Mouse (Mus musculus): ENCODE measurements around the gene Gga1. TPM values are rescaled to one million over a fixed set of nuclear protein-coding genes. Genes with fewer than 3 reads are reported as not detected.

Gga1 gene
- 10 to 100 TPM; 38.4 to 39.7 TPM for total RNA-seq (2021)
- long read RNA-seq, experiment 1, transcript Gga1-201 (17 exons, 3,034 nt): major isoform, 67 of 89 reads
- long read RNA-seq, experiment 1, partial matches to known transcripts: 11 of 89 reads
- long read RNA-seq, experiment 1, other reads (novel, unspliced or antisense): 11 of 89 reads
- long read RNA-seq, experiment 2, transcript Gga1-201 (17 exons, 3,034 nt): major isoform, 81 of 101 reads
- long read RNA-seq, experiment 2, partial matches to known transcripts: 12 of 101 reads
- long read RNA-seq, experiment 2, other reads (novel, unspliced or antisense): 8 of 101 reads

DNA sequence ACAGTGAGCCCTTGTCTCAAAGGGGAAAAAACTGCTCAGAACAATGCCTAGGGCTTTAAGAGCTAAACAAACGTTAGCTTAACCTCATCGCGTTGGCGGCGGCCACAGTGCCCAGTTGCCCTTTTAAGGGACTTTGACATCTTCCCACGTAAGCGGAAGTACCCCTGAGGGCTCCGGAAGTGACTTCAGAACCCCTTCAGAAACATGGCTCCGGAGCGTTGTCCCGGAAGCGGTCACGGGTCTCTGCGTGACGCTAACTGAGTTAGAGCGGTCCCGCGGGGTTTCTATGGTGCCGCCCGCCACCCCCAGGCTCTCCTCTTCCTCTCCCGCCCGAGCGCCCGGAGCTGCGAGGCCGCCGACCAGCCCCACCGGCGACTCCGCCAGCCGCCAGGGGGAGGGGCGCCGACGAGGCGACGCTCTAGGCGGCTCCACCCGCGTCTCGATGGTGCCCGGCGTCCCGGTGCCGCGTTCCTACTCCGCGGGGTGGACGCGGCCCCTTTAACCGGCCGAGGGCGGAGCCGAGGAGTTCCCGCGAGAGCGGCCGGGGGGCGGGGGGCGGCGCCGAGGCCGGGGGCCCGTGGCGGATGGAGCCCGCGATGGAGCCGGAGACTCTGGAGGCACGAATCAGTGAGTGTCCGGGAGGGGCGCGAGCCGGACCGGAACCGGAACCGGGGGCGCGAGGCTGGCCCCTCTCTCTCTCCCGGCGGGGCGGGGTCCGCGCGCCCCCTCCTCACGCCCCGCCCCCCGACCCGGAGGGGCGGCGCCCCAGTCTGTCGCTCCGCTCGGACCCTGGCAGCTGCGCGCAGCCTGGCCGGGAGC lies at the start of gene Gga1:
Gga1 (plus strand) TSS at position 200 of the 819 bp plus-strand sequence.
- peak; percentile 91 to 96 for DNase-seq
- intact Hi-C loops (cut with DNase I): no loop called here

DNA sequence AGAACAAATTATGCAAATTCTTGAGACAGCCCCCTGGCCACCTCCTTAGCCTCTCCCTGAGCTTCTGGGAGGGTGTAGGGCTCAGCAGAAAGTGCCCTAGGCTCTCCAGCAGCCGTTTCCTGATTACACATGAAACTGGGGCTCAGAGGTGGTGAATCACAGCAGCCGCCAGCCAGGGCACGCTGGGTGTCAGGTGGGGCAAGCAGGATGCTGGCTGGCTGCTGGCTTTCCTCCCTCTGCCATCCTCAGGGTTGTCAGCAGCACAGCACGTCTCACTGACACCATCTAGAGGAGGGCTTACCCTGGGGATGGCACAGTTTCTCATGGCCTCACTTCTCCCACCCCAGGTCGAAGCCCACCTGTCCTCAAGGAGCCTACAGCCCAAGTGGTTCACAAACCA lies 48.7 kb upstream of the Gga1 start:
- DNase-seq: no peak
- intact Hi-C loops (cut with DNase I): no loop called here

DNA sequence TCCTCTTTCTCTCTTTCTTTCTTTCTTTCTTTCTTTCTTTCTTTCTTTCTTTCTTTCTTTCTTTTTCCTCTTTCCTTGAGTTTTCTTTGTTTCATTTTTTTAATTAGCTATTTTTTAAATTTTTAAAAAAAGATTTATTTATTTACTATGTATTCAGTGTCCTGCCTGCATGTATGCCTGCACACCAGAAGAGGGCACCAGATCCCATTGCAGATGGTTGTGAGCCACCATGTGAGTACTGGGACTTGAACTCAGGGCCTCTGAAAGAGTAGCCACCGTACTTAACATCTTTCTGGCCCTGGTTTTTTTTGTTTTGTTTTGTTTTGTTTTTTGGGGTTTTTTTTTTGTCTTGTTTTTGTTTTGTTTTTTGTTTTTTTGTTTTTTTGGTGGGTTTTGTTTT lies 47.4 kb upstream of the Gga1 start:
- no peak for DNase-seq
- intact Hi-C loops (cut with DNase I): no loop called here

DNA sequence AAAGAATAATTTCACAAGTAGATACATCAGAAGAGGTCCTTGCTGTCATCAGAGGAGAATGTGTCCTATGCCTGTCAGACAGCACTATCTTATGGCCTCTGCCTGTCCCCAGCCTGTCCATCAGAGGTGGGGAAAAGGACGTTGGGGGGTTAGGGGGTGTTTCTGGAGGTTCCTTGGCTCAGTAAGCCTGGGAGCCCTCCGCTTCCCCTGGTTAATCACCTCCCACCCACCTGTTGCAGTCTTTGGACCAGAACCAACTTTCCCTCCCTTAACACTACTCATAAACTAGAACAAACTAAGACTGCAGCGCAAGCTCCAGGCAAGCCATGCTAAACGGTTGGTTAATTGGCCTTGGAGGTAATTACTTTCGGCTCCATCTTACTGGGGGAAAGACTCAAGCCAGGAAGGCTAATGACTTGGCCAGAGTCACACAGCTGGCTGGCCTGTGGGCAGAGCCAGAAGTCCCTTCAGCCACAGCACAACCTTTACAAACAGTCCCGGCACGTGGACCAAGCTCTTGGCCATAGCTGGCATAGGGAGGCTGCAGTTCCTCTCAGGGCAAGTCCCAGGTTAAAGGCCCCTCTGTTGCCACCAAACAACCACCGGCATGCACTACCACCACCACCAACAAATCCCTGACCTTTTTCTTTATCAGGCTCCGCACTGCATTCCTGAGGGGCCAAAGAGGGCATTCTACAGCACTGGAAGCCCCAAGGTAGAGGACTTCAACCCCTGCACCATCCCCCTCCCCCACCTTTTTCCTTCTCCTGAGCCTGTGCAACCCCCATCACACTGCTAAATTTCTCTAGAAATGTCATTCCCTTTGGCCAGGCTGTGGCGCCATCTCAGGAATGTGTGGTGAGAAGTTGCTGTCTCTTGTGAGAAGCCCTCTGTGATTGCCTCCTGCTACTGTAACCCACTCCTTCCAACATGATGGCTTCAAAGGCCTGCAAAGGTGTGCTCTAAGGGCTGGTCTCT lies 46.0 kb upstream of the Gga1 start:
- no peak for DNase-seq
- intact Hi-C loops (cut with DNase I): loop anchor here (1.0 kb wide), 1 partner anchor 17 kb away; no protein-coding TSS in a partner anchor

DNA sequence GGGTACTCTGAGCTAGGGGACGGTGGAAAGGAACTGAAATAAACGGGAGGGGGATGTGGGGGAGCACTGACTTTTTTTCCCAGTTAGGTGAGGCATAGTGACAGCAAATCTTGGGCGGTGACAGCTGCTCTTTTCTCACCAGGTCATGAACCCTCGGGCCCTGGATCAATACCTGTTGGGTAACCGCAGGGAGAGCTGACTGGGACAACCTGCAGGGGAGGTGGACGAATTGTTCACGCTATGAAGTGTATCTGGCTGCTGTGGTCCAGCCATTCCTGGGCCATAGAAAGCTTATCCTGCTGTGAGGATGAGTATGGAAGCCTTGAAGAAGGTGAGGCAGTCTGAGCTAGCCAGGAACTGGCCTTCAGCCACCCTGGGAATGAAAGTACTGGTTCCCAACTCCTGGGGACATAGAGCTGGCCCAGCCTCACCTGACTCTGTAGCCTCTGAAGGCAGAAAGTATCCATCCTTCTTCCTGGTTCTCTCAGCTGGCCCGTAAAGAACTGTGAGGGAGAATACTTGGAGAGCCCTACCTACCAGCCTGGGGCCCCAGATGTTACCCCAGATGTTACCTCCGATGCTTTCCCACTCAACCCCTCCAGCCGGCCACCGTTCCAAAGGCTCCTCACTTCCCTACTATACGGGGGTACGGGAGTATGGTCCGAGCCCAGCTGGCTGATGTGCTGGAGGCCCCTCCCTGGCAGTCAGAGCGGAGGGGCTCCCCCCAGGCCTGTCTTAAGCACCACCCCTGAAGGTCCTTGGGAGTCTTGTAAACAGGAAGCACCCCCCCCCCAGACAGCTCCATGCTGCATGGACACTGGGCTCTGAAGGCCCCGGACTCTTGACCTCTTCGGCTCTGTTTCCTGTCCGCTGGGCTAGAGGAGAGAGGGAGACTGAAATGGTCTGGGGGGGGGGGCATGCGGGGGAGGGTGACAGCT lies 45.0 kb upstream of the Gga1 start:
- peak; percentile 58 to 66 for DNase-seq
- intact Hi-C loops (cut with DNase I): loop anchor here (1.0 kb wide), 1 partner anchor 16 kb away; no protein-coding TSS in a partner anchor

DNA sequence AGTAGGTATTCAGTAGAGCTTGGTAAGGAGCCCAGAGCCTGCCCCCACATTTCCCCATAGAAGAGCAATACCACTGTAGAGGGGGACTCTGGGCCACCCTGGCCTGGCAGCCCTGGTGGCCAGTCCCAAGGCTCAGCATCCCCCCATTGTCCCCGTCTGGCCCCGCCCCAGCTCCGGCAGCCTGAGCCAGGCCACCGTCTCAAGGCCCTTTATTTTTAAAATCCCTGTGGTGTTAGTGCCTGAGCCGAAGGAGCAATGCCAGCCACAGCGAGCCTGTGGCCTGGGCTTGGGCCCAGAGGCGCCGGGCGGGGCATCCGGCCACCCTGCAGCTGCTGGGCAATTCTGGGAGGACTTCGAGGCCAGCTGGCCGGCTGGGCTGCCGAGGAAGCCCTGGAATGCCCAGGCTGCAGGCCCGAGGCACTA lies 44.3 kb upstream of the Gga1 start:
- peak; percentile 86 to 91 for DNase-seq
- intact Hi-C loops (cut with DNase I): no loop called here

DNA sequence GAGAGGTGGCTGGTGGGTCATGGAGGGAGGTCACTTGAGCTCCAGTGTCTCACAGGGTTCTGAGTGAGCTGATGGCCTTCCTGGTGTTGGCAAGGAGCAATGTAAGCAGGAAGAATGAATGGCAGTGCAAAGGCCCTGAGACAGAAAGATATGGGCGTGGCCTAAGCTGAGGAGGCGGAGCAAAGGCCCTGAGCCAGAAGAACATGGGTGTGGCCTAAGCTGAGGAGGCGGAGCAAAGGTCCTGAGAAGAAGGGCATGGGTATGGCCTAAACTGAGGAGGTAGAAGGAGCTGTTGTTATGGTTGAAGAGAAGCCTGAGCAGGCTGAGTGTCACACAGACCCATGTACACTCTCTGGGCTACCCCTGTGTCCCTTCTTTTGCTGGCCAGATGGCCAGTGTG lies 43.4 kb upstream of the Gga1 start:
- intact Hi-C loops (cut with DNase I): no loop called here

DNA sequence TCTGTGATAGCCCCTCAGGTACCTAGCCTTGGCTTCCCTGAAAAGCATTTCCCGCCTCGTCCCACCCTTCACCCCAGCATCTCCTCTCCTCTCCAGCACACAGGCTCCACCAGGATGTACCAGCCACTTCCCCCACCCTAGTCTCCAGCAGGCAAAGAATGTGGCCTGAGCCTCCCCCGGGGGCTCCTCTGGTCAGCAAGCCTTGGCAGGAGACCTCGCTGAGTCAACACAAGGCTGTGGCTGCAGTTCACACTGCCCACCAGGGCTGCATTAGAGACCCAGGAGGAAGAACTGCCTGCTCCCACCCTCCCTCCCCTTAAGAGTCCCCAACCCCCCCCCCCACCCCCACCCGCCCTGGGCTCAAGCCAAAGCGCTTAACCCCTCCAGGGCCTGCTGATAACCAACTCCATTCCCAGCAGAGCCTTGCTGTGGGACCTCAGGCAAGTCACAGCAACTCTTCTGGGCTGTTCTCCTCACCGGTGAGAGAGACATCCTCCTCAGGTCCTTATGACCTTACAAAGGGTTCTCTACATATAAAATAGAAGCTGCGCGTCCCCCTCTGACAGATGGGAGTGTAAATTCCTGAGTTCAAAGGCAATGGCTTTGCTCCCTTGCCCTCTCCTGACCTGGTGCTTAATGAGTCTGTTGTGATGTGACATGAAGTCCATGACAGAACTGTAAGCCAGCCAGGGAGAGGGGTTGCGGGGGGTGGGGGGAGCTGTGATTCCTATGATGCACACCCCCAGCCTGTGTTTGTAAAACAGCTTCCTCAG lies 42.6 kb upstream of the Gga1 start:
- DNase-seq: no peak
- intact Hi-C loops (cut with DNase I): no loop called here

More for the DNA sequence above, 43.4 kb upstream of the Gga1 start:
- no peak for DNase-seq

DNA sequence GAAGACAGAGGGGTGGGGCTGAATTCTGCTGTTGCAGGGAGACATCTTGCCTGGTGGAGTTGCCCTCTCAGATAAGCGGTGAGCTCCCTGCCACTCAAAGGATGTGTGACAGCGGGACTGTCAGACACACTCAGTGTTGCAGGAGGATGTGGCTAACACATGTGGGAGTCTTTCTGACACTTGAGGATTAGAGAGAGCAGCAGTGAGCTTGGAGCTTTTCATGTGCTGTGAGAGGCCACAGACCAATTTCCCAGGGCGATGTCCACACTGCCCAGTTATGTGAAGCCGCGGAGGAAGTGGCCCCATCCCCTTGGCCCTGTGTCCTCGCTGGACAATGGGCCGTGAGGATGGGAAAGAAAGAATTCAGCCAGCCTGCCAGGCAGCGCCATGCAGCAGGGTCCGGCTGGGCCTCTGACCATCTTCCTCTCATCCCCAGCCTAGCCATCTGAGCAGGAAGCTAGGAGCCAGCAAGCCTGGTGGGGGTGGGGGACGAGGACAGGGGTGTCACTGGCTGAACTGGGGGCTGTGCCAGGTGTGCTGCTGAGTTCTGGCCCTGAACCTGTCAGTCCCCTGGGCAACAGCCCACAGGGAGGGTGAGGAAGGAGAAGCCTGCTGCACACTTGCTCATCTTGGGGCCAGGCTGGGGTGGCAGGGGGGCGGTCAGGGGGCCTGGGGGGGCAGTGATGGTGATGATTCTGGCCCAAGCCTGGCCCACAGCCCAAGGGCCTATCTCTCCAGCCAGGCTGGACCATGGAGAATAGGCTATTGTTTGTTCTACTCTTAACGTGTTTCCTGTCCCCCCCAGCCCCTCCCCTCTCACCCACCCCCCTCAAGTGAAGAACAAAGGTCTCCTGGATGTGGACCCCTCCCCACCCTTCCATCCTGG lies 41.5 kb upstream of the Gga1 start:
- DNase-seq: peak; percentile 64 to 66
- intact Hi-C loops (cut with DNase I): no loop called here

DNA sequence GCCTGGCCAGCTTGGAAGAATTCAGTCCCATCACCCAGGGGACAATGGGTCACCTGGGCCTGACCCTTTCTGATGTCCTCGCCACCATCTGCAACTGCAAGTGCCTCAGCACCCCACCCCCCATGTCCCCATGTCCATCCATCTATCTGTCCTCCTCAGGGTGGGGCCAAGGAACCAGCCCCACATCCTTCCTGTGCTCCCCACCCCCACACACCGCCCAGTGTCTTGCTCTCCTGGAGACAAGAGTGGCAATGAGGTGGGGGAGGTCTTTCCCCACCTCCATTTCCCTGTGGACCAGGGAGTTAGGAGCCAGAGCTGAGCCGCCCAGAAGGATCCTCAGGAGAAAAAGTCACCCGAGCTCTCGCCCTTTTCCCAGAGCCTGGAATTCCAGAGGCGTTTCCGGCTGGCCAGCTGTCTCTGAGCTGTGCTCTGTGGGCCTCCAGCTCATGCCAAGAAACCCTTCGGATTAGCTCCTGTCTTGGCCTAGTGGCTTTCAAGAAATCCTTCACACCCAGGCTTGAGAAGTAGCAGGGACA lies 40.8 kb upstream of the Gga1 start:
- intact Hi-C loops (cut with DNase I): no loop called here
- DNase-seq: peak; percentile 71 to 81

DNA sequence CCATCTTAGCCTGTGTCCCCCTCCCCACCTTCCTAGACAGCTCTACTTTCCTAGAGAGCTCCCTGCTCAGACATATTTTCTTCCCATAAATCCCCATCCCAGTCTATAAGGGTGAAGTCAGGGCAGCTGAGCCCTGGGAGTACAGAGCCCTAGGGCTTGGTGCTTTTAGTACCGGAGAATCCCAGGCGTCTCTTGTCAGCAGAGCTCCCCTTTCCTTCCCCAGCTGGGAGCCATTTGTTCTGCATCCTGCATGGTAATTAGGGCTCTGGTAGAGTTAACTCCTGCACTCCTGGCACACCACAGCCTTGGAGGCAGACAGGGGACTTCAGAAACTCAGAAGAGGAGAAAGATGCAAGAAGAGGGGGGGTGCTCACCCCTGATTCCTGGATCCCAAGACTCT lies 37.2 kb upstream of the Gga1 start:
- DNase-seq: peak in 1 of 2 experiments; percentile 36
- intact Hi-C loops (cut with DNase I): loop anchor here (10.0 kb wide), 1 partner anchor 215 kb away; no protein-coding TSS in a partner anchor

DNA sequence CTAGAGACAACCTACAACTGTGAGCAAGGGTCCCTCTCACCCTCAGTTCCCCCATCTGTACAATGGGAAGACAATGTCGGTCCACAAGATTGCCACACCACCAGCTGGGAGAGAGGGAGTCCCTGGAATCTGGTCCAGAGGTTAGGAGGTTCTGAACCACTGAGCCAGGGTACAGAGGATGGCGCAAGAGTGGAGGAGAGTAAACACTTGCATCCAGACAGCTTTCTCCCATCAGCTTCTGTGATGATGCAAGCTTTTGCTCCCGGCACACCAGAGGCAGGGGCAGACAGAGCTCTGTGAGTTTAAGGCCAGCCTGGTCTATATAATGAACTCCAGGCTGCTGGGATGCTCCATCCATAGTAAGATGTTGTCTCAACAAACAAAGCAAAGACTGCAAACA lies 36.7 kb upstream of the Gga1 start:
- peak in 1 of 2 experiments; percentile 44 for DNase-seq
- intact Hi-C loops (cut with DNase I): loop anchor here (10.0 kb wide), 1 partner anchor 215 kb away; no protein-coding TSS in a partner anchor

DNA sequence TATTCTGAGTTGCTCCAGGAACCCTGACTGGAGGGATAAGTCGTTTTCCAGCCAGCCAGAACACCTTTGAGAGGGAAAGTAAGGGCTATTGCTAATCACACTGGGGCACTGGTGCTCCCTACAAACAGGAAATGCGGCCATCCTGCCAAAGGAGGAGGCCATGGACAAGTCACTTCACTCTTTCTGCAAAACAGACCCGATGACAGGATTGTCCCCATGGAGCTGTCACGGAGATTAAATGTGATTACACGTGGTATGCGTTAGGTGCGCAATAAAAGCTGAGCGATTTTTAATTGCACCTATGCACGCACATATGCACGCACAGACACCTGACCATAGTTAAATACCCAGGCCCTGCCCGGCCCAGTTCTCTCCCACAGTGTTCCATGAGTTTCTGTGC lies 36.2 kb upstream of the Gga1 start:
- no peak for DNase-seq
- intact Hi-C loops (cut with DNase I): loop anchor here (10.0 kb wide), 1 partner anchor 216 kb away; no protein-coding TSS in a partner anchor

DNA sequence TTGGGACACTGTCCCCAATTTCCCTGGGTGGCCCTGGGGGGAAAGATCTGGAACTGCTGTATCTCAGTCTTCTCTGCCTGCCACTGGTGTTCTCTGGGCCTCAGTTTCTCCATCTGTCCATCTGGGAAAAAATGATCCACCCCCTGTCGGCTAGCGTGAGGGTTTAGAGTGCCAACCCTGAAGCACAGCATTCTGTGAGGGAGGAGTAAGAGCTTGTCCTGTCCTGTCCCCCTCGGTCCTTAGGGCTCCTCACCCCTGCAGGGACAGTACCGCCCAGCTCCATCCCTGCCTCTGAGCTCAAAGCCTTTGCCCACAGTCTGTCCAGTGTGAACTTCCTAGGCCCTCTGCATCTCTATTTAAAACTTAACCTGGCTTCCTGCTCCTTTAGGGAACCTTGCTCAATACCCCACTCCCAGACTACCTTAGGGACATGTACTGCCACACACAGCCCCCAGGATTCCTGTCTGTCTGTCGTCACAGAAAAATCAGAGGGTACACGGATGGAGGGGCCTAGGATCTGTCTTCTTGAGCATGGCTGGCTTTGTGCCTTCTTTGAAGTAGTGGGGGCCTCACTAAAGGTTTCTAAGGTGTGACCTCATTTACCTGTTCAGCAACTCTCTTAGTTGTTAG lies 35.7 kb upstream of the Gga1 start:
- no peak for DNase-seq
- intact Hi-C loops (cut with DNase I): loop anchor here (10.0 kb wide), 1 partner anchor 216 kb away; no protein-coding TSS in a partner anchor

DNA sequence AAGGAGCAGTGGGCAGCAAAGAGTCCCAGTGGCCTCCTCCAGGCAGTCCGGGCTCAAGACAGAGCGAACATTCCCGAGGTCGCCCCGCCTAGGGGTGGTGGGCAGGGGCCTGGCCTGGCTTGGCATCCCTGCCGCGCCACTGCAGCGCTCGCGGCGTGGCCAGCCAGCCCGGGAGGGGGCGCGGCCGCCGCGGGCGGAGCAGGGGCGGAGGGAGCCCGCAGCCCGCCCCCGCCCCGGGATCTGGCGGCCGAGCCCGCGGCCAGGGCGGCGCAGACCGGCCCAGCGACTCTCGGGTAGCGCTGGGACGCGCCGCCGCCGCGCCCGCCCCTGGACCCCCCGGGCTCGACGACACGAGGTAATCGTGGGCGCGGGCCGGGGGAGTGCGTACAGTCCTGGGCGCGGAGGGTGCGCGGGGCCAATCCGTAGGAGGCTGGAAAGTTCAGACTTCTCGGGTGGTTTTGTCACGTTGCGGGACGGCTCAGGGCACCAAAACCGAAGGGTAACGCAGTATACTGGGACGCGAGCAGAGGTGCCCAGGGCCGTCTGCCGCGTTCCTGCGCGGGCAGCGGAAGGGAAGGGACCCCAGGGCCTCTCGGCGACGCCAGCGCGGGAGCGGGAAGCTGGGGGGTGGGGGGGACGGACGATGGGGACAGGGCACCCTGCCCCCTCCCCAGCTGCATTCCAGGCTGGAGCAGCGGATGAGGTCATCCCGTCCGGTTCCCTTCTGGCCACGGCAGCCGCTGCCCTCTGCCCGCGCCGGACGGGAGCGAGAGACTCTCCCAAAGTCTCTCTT lies 34.4 kb upstream of the Gga1 start, which contains the start of gene Cdc42ep1:
Cdc42ep1 (plus strand) TSS at position 254 of the 793 bp plus-strand sequence.
- intact Hi-C loops (cut with DNase I): loop anchor here (10.0 kb wide), 1 partner anchor 218 kb away; no protein-coding TSS in a partner anchor
- peak; percentile 82 to 90 for DNase-seq

Measured in heart, postnatal 14 days (tissue).